Mouse (Mus musculus) gastrocnemius, postnatal 25 days (tissue): ENCODE measurements around the gene Hspb7. TPM values are rescaled to one million over a fixed set of nuclear protein-coding genes. Genes with fewer than 3 reads are reported as not detected.

Experiments
- DNase-seq: peaks from one replicate; pipeline ENCODE4 v3.0.0; 2022
- total RNA-seq, 2 experiments: library from RNA; stranded (reverse); gene quantifications; 1 replicate in 1 of 2; 2 replicates in 1 of 2; pipeline ENCODE4 v1.2.3; 2021

Hspb7 gene
- total RNA-seq, 2 experiments from 2014 or later = 347 to 1,168 TPM

- DNase-seq = no peak
These were observed 48.8 kb downstream of the Hspb7 start for GRCm38 (mm10) chr4:141469343-141469742.

GRCm38 (mm10) chr4:141471491-141471890, 50.9 kb downstream of the Hspb7 start:
- DNase-seq = no peak

- no peak for DNase-seq
These were observed 52.2 kb downstream of the Hspb7 start for GRCm38 (mm10) chr4:141472641-141473321.

- DNase-seq = no peak
These were observed 53.9 kb downstream of the Hspb7 start for GRCm38 (mm10) chr4:141474431-141474830.

Other genes starting within 250 kb of the Hspb7 start
- under 1 TPM in 1 of 2 experiments, not detected in 1; 0.27 TPM for gene Rsg1, start 206.8 kb upstream of the Hspb7 start, total RNA-seq
- gene Arhgef19, start 181.3 kb upstream of the Hspb7 start, total RNA-seq = under 1 TPM; 0.74 to 0.83 TPM
- gene Epha2, start 119.5 kb upstream of the Hspb7 start, total RNA-seq = 1 to 10 TPM; 1.3 to 2.0 TPM
- gene Fam131c, start 52.6 kb upstream of the Hspb7 start, total RNA-seq = under 1 TPM in 1 of 2 experiments, not detected in 1; 0.29 TPM
- gene Clcnka, start 22.1 kb upstream of the Hspb7 start, total RNA-seq = under 1 TPM; 0.35 to 0.51 TPM
- not detected for gene Clcnkb, start 4.8 kb upstream of the Hspb7 start, total RNA-seq
- 1 to 10 TPM in 1 of 2 experiments, under 1 TPM in 1; 0.91 to 1.0 TPM for gene Srarp, start 15.3 kb downstream of the Hspb7 start, total RNA-seq
- gene Zbtb17, start 23.9 kb downstream of the Hspb7 start, total RNA-seq = 10 to 100 TPM; 24.7 to 25.5 TPM
- gene Spen, start 117.8 kb downstream of the Hspb7 start, total RNA-seq = 10 to 100 TPM; 18.6 to 19.9 TPM
- gene Fblim1, start 185.3 kb downstream of the Hspb7 start, total RNA-seq = 1 to 10 TPM; 1.5 to 4.7 TPM
- gene Tmem82, start 197.9 kb downstream of the Hspb7 start, total RNA-seq = 1 to 10 TPM; 1.2 to 2.3 TPM
- gene Slc25a34, start 203.0 kb downstream of the Hspb7 start, total RNA-seq = 10 to 100 TPM; 14.7 to 14.8 TPM
- 10 to 100 TPM; 24.3 to 32.7 TPM for gene Plekhm2, start 244.1 kb downstream of the Hspb7 start, total RNA-seq